Mouse (Mus musculus) midbrain, embryonic 11.5 days (tissue): ENCODE results near the gene Smarca2. TPM values are rescaled to one million over a fixed set of nuclear protein-coding genes. Genes with fewer than 3 reads are reported as not detected.
A peak's percentile ranks its signal among the peaks of the same experiment; 100 is the strongest.

Source experiments
- ATAC-seq: fragments of 200-750 bp; cut with Nextera tagmentation; 2 replicates; pipeline ENCODE4 v1.8.0; 2017; ENCODE audit warnings: moderate TSS enrichment, moderate library complexity; ENCODE audit not compliant: low FRiP score
- DNase-seq: peaks from one replicate; pipeline ENCODE4 v3.0.0; 2015; ENCODE audit warnings: low spot score; ENCODE audit errors: missing footprints
- H3K27ac ChIP-seq: fragments of 300-500 bp; sonication (generic); 2 replicates; pipeline ENCODE4 v1.5.1; 2014; ENCODE audit warnings: low read depth, low read length
- H3K27me3 ChIP-seq: fragments of 300-500 bp; sonication (generic); 2 replicates; pipeline ENCODE4 v1.6.1; 2014; ENCODE audit warnings: mild to moderate bottlenecking, low read length, moderate library complexity, mixed read lengths; ENCODE audit not compliant: control insufficient read depth, insufficient read depth
- H3K36me3 ChIP-seq: fragments of 300-500 bp; sonication (generic); 2 replicates; pipeline ENCODE4 v1.6.1; 2014; ENCODE audit warnings: mild to moderate bottlenecking, low read length, moderate library complexity, mixed read lengths; ENCODE audit not compliant: control insufficient read depth, insufficient read depth
- H3K4me1 ChIP-seq: fragments of 300-500 bp; sonication (generic); 2 replicates; pipeline ENCODE4 v1.6.1; 2014; ENCODE audit warnings: low read length; ENCODE audit not compliant: control insufficient read depth, insufficient read depth
- H3K4me2 ChIP-seq: fragments of 300-500 bp; sonication (generic); 2 replicates; pipeline ENCODE4 v1.6.1; 2014; ENCODE audit warnings: mild to moderate bottlenecking, moderate library complexity
- H3K4me3 ChIP-seq: fragments of 300-500 bp; sonication (generic); 2 replicates; pipeline ENCODE4 v1.5.1; 2014; ENCODE audit warnings: low read depth, low read length
- H3K9ac ChIP-seq: fragments of 300-500 bp; sonication (generic); 2 replicates; pipeline ENCODE4 v1.6.1; 2014; ENCODE audit warnings: low read length
- H3K9me3 ChIP-seq: fragments of 300-500 bp; sonication (generic); 2 replicates; pipeline ENCODE4 v1.6.1; 2016; ENCODE audit warnings: low read length; ENCODE audit not compliant: control insufficient read depth
- WGBS: fragments of 180-500 bp; shearing (Covaris S2); extraction: QIAGEN DNeasy Blood & Tissue Kit; methylation state at CpG from one replicate; pipeline ENCODE4 v1.1.7; 2014; 5-methylcytosine and 5-hydroxymethylcytosine counted together
- polyA plus RNA-seq: library from polyadenylated mRNA; unstranded; fragments of >200 nt; fragmentation: Nextera tagmentation; extraction: Ambion mirVana; gene quantifications from 2 replicates; pipeline ENCODE4 v1.2.1, GENCODE M21; 2014

Gene Smarca2
- 29.2 and 36.4 TPM in 2 replicates for polyA plus RNA-seq

- WGBS = 0% methylated on average over 45 of the region's 45 CpGs
These were observed at the start of gene Smarca2 for GRCm38 (mm10) chr19:26604755-26605300. Gene Smarca2 (plus strand): TSS chr19:26605050.

GRCm38 (mm10) chr19:26564850-26565249 lies 40.0 kb upstream of the Smarca2 start:
- no peak overlapping the region for H3K9ac ChIP-seq
- no peak overlapping the region for H3K27ac ChIP-seq
- 83% methylated on average over 2 of the region's 2 CpGs for WGBS
- no peak overlapping the region for H3K4me3 ChIP-seq
- H3K36me3 ChIP-seq = no peaks in the 10 kb centered on the region
- no peaks in the 10 kb centered on the region for H3K4me1 ChIP-seq
- no peaks in the 10 kb centered on the region for H3K27me3 ChIP-seq
- no peak overlapping the region for H3K4me2 ChIP-seq
- DNase-seq (no peak), ATAC-seq (no peak)
- no peaks in the 10 kb centered on the region for H3K9me3 ChIP-seq

More at GRCm38 (mm10) chr19:26604755-26605300, at the start of gene Smarca2:
- no peak within 1 kb of the TSS for H3K27ac ChIP-seq
- peaks cover 24% of the 10 kb centered on the region for H3K27me3 ChIP-seq
- H3K4me2 ChIP-seq = peak within 1 kb of the TSS; percentile 100
- H3K4me1 ChIP-seq = peaks cover 18% of the 10 kb centered on the region
- ATAC-seq (peak; percentile 93), DNase-seq (peak; percentile 98)
- peak within 1 kb of the TSS; percentile 65 for H3K4me3 ChIP-seq
- no peaks in the 10 kb centered on the region for H3K9me3 ChIP-seq
- H3K9ac ChIP-seq = peak within 1 kb of the TSS; percentile 68
- H3K36me3 ChIP-seq = no peaks in the 10 kb centered on the region

- Histone ChIP-seq H3K27me3 (no peaks in the 10 kb centered on the region), H3K36me3 (no peaks in the 10 kb centered on the region), H3K4me2 (no peak overlapping the region), H3K27ac (no peak overlapping the region), H3K9ac (no peak overlapping the region), H3K4me1 (no peaks in the 10 kb centered on the region), H3K9me3 (no peaks in the 10 kb centered on the region), H3K4me3 (no peak overlapping the region)
- 89% methylated on average over 9 of the region's 9 CpGs for WGBS
- DNase-seq (no peak), ATAC-seq (no peak)
These were observed 38.7 kb upstream of the Smarca2 start for GRCm38 (mm10) chr19:26566109-26566508.

GRCm38 (mm10) chr19:26568236-26568635 lies 36.6 kb upstream of the Smarca2 start:
- no peaks in the 10 kb centered on the region for H3K4me1 ChIP-seq
- H3K36me3 ChIP-seq = no peaks in the 10 kb centered on the region
- H3K4me2 ChIP-seq = no peak overlapping the region
- no peak overlapping the region for H3K4me3 ChIP-seq
- no peak overlapping the region for H3K9ac ChIP-seq
- WGBS = 88% methylated on average over 5 of the region's 5 CpGs
- ATAC-seq (no peak), DNase-seq (no peak)
- no peaks in the 10 kb centered on the region for H3K9me3 ChIP-seq
- H3K27ac ChIP-seq = no peak overlapping the region
- no peaks in the 10 kb centered on the region for H3K27me3 ChIP-seq

- no peak overlapping the region for H3K4me3 ChIP-seq
- no peak overlapping the region for H3K27ac ChIP-seq
- H3K4me1 ChIP-seq = no peaks in the 10 kb centered on the region
- DNase-seq = no peak
- H3K36me3 ChIP-seq = no peaks in the 10 kb centered on the region
- ATAC-seq = no peak
- H3K4me2 ChIP-seq = no peak overlapping the region
- no peaks in the 10 kb centered on the region for H3K9me3 ChIP-seq
- no peak overlapping the region for H3K9ac ChIP-seq
- 88% methylated on average over 5 of the region's 5 CpGs for WGBS
- no peaks in the 10 kb centered on the region for H3K27me3 ChIP-seq
These were observed 35.9 kb upstream of the Smarca2 start for GRCm38 (mm10) chr19:26568941-26569340.

GRCm38 (mm10) chr19:26569461-26569860 lies 35.4 kb upstream of the Smarca2 start:
- Histone ChIP-seq H3K27me3 (no peaks in the 10 kb centered on the region), H3K4me1 (no peaks in the 10 kb centered on the region), H3K9ac (no peak overlapping the region), H3K4me3 (no peak overlapping the region), H3K9me3 (no peaks in the 10 kb centered on the region), H3K27ac (no peak overlapping the region), H3K36me3 (no peaks in the 10 kb centered on the region), H3K4me2 (no peak overlapping the region)
- DNase-seq (no peak), ATAC-seq (no peak)
- WGBS = 90% methylated on average over 1 of the region's 1 CpGs

- ATAC-seq = no peak
- WGBS = 75% methylated on average over 5 of the region's 5 CpGs
- DNase-seq = no peak
- H3K4me2 ChIP-seq = no peak overlapping the region
- no peak overlapping the region for H3K9ac ChIP-seq
- H3K27ac ChIP-seq = no peak overlapping the region
- H3K4me3 ChIP-seq = no peak overlapping the region
- H3K4me1 ChIP-seq = no peaks in the 10 kb centered on the region
- H3K36me3 ChIP-seq = no peaks in the 10 kb centered on the region
- no peaks in the 10 kb centered on the region for H3K27me3 ChIP-seq
- H3K9me3 ChIP-seq = no peaks in the 10 kb centered on the region
These were observed 25.2 kb upstream of the Smarca2 start for GRCm38 (mm10) chr19:26579645-26580044.

- no peak overlapping the region for H3K9ac ChIP-seq
- WGBS = 88% methylated on average over 1 of the region's 1 CpGs
- no peaks in the 10 kb centered on the region for H3K4me1 ChIP-seq
These were observed 24.8 kb upstream of the Smarca2 start for GRCm38 (mm10) chr19:26580061-26580460.

GRCm38 (mm10) chr19:26594661-26595060 lies 10.2 kb upstream of the Smarca2 start:
- no peaks in the 10 kb centered on the region for H3K4me1 ChIP-seq
- H3K27me3 ChIP-seq = no peaks in the 10 kb centered on the region
- no peak overlapping the region for H3K27ac ChIP-seq
- no peaks in the 10 kb centered on the region for H3K36me3 ChIP-seq
- no peak overlapping the region for H3K9ac ChIP-seq
- no peak overlapping the region for H3K4me3 ChIP-seq
- ATAC-seq (no peak), DNase-seq (no peak)
- no peak overlapping the region for H3K4me2 ChIP-seq
- H3K9me3 ChIP-seq = no peaks in the 10 kb centered on the region

More at GRCm38 (mm10) chr19:26580061-26580460, 24.8 kb upstream of the Smarca2 start:
- Histone ChIP-seq H3K27me3 (no peaks in the 10 kb centered on the region), H3K4me2 (no peak overlapping the region), H3K27ac (no peak overlapping the region), H3K4me3 (no peak overlapping the region), H3K9me3 (no peaks in the 10 kb centered on the region), H3K36me3 (no peaks in the 10 kb centered on the region)
- no peak for ATAC-seq
- DNase-seq = no peak
